Mouse (Mus musculus): ENCODE data around the gene Gnl3.

DNA sequence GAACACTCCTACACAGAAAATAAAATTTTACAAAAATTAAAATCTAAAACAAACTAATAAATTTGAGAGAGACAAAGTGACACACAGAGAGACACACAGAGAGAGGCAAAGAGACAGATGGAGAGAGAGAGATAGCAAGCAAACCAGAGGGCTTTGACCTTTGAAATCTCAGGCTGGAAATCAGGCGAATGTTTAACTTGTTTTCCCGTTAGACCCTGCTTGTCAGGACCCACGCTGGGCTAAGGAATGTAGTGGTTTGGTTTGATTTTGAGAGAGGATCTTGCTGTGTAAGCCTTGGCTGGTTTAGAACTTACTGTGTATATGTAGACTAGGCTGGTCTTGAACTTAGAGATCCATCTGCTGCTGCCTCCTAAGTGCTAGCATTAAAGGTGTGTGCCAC, 42.7 kb downstream of the Gnl3 start:
- TF ChIP-seq CTCF (IDR thresholded peaks at IDR 0.05; ENCODE audit: extremely low read depth, insufficient read depth, low read length), result no peak
- TF ChIP-seq POLR2A (IDR thresholded peaks at IDR 0.05; ENCODE audit: extremely low read depth, insufficient read depth, low read length), result no peak
